Mouse (Mus musculus) v-Abl transformed pro-B cells (cell line): ENCODE results near the gene Agpat1.

Source experiments
- in situ Hi-C, 2 experiments: fragments of 400-800 bp; cut with MboI; formaldehyde crosslinking; loops; one replicate each; pipeline ENCODE4 v1.15.1; 2025; ENCODE audit not compliant: unreplicated experiment in 2 of 2

Gene Agpat1

DNA sequence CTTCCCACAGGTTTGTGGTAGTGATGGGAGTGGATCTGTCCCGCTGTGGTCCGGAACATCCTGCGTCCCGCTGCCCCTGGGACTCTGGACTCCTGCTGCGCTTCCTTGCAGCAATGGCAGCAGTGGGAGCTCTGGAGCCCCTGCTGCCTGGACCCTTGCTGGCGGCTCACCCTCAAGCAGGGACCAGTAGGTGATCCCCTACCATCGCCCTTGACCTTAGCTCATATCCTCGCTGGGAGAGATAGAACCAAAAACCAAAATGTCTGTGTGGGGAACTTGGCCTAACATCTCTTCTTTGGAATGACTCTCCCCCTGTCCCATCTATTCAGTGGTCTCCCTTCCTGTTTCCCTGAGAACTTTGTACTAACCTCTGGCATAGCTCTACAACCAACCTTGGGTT, 20.2 kb upstream of the Agpat1 start:
- in situ Hi-C loops = no loop called here

- in situ Hi-C loops = no loop called here
Measured at GRCm38 (mm10) chr17:34585121-34585520, 18.9 kb upstream of the Agpat1 start.

GRCm38 (mm10) chr17:34585877-34586771, 17.9 kb upstream of the Agpat1 start:
- in situ Hi-C loops = no loop called here

DNA sequence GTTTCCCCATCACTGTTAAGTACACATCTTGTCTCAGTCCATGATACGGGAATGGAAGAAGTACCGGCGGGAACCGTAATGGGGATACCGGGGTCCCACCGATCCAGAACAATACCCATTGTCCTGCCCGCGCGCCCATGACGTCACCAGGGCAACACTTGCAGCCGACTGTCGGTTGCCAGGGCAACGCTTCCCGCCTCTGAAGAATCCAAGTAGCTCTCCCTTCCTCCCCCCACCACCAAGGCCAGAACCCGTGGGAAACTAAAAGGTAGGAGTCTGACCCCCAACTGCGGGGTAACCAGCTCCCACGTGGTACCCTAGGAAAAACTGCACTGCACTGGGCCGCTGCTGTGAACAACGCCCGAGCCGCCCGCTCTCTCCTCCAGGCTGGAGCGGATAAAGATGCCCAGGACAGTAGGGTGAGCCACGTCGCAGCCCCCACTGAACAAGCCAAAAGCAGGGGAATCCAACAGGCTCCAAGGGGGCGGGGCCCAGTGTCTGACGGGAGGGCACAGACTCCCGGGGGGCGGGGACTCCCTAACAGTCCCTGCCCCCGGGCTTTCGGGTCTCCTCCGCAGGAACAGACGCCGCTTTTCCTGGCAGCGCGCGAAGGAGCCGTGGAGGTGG, 17.2 kb upstream of the Agpat1 start:
- in situ Hi-C loops = no loop called here

- in situ Hi-C loops = no loop called here
Measured at GRCm38 (mm10) chr17:34587423-34587811, 16.6 kb upstream of the Agpat1 start.

- in situ Hi-C loops = no loop called here
Measured at GRCm38 (mm10) chr17:34587814-34588213, 16.2 kb upstream of the Agpat1 start.

GRCm38 (mm10) chr17:34588767-34589166, 15.3 kb upstream of the Agpat1 start:
- in situ Hi-C loops = no loop called here

GRCm38 (mm10) chr17:34589206-34589605, 14.9 kb upstream of the Agpat1 start:
- in situ Hi-C loops = no loop called here

DNA sequence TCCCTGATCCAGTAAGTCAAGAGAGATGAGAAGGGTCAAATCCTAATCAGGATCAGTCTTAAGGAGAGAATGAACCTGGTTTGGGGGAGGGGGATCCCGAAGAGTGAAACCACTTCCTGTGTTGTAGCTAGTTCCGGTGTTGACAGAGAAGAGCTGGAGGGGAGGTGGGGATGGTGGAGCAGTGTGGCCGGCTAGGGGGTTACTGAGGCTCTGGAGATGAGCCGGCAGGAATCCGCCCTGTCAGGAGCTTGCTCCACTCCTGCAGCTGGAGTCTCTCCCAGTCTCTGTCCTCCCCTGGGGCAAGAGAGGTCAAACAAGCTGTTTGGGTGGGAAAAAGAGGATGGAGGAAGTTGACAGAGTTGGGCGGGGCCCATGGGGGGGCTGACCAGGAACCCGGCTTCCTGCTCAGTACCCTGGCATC, 14.4 kb upstream of the Agpat1 start, which contains the start of gene Gpsm3:
Gene Gpsm3, plus strand, starts transcription at position 126 of the 421 bp plus-strand sequence.
- in situ Hi-C loops = no loop called here

GRCm38 (mm10) chr17:34590154-34590987, 13.7 kb upstream of the Agpat1 start:
- in situ Hi-C loops = no loop called here

- in situ Hi-C loops = no loop called here
Measured at GRCm38 (mm10) chr17:34591029-34591993, 12.8 kb upstream of the Agpat1 start, which contains the start of gene Pbx2. Pbx2 (plus strand) TSS chr17:34591266.

GRCm38 (mm10) chr17:34591994-34592375, 12.1 kb upstream of the Agpat1 start:
- in situ Hi-C loops = no loop called here

GRCm38 (mm10) chr17:34592581-34593549, 11.2 kb upstream of the Agpat1 start:
- in situ Hi-C loops = no loop called here

DNA sequence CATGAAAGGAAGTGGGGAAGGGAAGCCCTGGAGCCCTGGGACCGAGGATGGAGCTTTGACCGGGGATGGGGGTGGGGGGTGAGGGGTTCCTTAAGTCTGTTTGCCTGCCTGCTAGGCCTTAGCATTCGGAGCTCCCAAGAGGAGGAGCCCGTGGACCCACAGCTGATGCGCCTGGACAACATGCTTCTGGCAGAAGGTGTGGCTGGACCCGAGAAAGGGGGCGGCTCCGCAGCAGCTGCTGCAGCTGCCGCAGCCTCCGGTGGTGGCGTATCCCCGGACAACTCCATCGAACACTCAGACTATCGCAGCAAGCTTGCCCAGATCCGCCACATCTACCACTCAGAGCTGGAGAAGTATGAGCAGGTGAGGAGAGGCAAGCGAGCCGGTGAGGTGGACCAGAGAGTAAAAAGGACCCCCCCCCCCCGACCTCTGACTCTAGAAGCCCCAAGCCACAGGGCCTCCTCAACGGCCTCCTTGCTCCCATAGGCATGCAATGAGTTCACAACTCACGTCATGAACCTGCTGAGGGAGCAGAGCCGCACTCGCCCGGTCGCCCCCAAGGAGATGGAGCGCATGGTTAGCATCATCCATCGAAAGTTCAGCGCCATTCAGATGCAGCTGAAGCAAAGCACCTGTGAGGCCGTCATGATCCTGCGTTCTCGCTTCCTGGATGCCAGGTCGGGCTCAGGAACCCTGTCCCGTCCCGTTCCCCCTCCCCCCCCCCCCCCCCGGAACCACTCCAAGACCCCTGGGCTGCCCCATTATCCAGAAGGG, 10.1 kb upstream of the Agpat1 start:
- in situ Hi-C loops = no loop called here

- in situ Hi-C loops = no loop called here
Measured at GRCm38 (mm10) chr17:34596098-34596497, 8.0 kb upstream of the Agpat1 start.

DNA sequence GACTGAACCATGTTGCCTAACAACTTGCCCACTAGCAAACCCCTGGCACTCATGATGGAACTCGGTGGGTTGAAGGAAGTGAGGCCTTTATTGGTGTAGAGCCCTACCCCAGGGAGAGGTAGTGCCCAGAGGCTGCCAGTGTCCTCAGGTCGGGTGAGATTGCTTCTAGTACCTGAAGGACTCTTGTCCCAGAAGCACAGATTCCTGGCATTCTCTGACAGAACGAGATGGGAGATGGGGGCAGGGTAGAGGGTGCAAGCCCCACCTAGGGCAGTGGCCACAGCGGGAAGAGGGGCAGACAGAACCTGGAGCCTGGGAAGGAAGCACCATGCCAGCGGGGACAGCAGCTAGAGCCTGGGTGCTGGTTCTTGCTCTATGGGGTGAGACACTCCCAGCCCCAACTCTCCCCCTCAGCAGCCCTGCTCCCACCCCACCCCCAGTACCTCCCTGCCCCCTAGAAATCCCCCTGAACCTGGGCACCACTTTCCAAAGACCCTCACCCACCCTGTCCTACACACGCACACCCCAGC, 6.4 kb upstream of the Agpat1 start, which contains the start of gene Ager:
Gene Ager, plus strand, starts transcription at position 297 of the 530 bp plus-strand sequence.
- in situ Hi-C loops = no loop called here

DNA sequence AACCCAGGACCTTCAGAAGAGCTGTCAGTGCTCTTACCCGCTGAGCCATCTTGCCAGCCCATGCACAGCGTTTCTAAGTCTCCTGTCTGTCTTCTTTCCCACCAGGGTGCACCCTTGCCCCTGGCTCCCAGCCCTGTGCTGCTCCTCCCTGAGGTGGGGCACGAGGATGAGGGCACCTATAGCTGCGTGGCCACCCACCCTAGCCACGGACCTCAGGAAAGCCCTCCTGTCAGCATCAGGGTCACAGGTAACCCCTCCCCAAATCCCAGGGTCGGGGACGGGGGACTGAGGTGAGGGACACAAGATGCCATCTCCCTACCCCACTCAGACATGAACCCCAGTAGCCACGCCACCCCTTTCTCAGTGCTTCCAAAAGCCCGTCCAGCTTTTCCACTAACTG, 4.2 kb upstream of the Agpat1 start:
- in situ Hi-C loops = no loop called here

- in situ Hi-C loops = no loop called here
Measured at GRCm38 (mm10) chr17:34601796-34602195, 2.3 kb upstream of the Agpat1 start.
